Mouse (Mus musculus) left cerebral cortex, adult 11 months (tissue): ENCODE results near the gene Nemf.
A peak's percentile ranks its signal among the peaks of the same experiment; 100 is the strongest.
"Not testable (repeated sequence)": the region's sequence is repeated elsewhere in the genome, so short reads cannot be mapped to it uniquely, and the experiment has no call there.

Experiments used
- DNase-seq: peaks from one replicate; pipeline ENCODE4 v3.0.0; 2022; ENCODE audit warnings: low spot score

Nemf gene

DNA sequence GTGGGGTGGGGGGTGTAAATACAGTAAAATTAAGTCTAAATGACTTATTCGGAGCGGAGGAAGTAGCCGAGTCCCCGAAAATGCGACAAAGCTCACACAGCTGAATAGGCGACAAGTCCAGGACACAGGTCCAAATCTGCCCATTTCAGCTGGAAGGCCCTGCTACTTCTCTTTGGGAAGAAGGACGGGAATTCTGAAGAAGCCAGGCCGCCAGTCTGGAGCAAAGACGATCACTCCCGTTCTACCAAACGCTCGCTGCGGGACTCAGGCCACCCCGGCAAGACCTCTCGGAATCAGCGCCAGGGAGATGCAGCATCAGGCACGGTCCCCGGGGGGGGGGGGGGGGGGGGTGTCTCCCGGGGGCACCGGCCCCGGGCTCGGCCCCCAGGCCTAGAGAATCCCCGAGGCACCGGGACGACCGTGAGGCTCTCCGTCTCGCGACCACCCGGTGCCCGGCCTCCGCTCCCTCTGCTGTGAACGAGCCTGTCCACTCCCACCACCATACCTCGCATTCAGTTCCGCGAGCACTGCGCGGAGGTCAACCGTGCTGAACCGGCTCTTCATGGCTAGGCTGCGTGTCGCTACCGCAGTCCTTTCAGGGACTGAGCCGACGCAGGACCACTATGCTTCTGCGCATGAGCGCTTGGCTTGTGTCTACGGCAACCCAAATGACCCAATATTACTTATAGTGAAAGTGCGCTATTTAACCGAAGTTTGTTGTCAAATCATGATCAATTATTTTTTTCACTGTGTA lies at the start of gene Nemf:
Gene Nemf (minus strand): TSS at position 620 of the 754 bp plus-strand sequence.
- DNase-seq = peak; percentile 77

DNA sequence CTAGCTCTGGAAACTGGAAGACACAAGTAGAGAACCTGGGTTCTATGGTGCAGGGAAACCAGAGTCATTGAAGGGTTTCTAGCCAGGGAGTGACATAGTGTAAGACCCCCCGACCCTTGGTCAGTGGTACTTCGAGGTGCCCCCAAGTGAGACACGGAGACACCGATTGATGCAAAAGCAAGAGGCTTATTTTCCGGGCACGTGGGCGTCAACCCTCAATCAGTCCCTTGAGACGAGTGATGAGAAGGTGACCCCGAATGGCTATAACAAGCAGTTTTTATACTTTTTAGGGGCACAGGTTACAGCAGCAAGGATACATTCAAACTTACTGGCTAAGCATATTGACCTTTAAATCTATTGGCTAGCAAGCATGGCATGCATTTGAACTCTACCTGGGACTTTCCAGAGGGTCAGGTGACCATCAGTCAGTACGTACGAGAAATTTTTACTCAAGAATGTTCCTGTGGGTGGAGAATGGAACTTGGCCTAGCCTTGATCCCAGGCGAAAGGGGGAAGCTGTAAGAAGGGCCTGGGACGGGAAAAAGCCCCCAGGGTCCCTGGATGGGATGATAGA lies 45.7 kb upstream of the Nemf start:
- DNase-seq = no peak

DNA sequence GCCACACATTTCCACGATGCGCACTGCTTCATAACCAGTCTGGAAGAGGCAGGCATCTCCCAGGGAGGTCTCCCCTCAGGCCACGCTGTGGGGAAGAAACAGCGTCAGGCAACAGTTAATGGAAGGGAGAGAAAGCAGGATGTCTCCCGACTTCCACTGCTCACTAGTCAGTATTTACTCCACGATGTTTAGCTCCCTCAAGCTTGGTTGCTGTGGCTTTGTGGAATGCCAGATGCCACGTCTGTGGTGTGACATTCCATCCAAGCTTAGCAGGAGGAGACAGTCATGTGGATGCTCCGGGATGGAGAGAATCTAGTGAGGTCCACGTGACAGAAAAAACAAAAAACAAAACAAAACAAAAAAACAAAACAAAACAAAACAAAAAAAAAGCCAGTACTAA lies 45.1 kb upstream of the Nemf start:
- no peak for DNase-seq

DNA sequence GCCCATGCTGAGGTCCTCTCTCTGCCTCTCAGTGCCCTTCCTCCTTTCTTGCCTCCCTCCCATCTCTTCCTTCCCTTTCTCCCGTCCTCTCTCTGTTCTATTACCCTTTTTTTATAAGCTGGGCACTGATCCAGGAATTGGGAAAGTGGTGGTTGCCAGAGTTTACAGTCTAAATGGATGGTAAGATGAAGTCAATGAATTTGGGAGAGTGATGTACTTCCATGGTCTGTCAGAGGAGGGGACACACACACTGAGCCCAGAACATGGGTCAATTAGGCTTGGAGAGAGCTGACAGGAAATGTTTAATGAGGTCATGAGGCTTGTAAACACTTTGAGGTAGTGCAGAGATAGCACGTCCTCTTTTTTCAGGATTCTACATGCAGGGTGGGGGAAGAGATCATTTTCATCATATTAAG lies 43.9 kb upstream of the Nemf start:
- DNase-seq = no peak

DNA sequence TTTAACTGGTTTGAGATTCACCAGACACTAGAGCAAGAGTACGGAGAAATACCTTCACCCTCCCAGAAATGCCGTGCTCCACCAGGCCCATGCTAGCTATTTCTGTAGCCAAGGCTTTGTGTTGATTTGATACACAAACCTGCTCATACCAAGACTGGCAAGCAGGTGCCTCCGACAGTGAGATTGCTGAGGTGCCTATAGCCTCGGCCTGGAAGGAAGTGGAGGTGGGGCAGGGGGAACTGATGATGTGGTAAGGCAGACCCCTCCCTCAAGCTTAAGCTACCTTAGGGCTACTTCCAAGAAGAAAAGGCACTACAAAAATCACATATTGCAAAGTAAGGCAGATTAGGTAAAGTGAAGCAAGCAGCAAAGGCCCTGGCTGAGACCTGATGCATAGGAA lies 43.4 kb upstream of the Nemf start:
- DNase-seq = no peak

DNA sequence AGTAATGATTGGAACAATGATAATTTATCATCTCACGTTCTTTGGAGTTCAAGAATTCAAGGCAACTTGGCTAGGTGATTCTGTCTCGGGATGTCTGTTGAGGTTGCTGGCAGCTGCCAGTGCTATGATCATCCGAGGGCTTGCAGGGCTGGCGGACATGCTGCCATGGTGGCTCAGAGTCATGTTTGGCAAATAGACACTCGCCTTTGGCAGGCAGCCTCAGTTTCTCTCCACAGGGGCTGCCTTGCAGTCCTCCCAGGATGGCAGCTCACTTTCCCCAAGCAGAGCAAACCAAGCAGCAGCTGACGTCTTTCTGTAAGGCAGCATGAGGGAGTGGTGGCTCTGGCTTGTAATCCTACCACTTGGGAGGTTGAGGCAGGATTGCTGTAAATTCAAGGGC lies 37.5 kb upstream of the Nemf start:
- DNase-seq = no peak

DNA sequence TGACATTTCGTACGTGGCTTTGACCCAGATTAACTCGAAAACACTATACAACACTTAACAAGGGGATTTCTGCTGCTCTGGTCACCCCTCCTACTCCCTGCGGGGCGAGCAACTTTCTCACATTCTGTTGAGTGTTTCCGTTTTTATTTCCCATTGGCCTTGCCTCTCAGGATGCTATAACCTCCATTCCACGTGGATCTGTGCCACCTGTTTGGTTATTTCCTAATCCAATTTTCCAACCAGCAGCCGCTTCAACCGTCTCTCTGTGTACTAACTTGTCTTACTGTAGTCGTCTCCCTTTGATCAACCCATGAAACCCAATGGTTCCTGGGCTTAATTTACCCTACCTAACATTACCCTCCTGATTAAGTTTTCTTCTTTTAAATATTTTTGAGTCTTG lies 36.1 kb upstream of the Nemf start:
- no peak for DNase-seq

DNA sequence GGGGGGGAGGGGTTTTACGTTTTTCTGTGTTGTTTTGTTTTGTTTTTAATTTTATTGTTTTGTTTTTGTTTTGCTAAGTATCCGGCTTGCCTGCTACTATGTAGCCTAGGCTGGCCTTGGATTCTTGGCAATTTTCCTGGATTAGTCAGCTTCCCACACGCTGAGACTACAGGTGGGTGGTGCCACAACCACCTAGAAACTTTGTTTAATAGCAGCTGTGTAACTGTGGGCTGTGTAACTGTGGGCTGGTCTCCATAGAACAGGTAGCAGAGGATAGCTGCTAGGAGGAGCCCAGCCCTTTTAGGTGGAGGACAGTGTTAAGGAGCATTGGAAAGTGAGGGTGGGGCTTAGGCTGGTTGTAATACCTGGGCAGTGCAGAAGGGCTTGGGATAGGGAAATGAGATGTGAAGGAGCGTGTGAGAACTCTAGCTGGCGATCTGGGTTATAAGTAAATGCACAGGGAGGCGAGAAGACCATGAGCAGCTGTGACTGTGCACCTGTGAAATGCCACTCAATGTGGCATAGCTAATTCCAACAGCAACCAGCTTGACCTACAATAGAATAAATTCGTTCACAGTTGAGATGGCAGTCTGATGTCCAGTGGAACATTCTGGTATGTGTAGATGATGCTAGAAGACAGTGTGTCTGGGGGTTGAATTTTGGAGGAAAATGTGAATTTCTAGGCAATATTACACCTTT lies 33.2 kb upstream of the Nemf start:
- DNase-seq = no peak

DNA sequence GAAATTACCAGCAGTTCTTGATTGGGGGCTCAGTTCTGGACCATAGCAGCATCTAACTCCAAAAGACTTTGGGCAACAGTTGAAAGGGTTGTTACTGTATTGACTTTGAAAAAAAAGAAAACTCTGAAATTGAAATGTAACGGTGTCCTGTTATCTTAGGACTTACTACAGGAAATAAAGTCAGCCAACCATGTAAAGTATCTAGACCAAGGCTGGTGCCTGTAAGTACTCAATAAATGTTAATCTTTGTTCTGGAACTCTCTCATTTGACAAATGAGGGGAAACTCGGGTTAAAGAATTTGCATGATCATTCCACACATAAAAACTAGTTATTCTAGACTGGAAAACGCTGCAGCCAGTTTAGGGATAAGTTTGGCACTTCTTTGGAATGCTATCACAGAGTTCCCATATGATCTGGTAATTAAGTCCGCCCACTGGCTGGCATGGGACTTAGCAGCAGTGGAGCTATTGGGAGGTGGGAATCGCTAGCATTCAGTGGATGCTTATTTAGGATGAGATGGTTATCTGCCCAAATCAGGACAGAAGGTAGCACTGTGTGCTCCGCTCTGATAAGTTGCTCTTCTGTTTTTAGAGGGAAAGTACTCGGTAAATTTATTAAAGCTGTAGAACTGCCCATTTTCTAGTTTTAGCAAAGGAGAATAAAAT lies 32.4 kb upstream of the Nemf start:
- no peak for DNase-seq

DNA sequence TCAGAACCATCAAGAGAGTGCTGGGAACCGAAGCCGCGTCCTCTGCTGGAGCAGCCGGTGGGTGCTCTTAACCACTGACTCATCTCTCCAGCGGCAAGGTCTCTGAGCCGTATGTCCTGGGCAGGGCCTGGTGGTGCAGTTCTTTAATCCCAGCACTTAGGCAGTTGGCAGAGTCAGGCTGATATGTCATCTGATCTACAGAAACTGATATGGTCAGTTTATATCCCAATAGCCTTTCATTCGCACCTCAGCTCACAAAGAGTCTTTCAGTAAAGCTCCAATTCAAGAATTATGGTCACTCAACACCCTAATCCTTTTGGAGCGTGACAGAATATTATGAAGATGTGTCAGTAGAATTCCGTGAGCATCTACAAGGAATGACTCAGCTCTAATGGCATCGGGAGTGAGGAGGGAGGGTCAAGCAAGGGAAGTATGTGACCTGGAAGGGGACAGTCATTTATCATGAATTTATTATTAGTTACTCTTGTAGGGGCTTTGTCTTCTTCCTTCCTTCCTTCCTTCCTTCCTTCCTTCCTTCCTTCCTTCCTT lies 31.4 kb upstream of the Nemf start:
- no peak for DNase-seq

DNA sequence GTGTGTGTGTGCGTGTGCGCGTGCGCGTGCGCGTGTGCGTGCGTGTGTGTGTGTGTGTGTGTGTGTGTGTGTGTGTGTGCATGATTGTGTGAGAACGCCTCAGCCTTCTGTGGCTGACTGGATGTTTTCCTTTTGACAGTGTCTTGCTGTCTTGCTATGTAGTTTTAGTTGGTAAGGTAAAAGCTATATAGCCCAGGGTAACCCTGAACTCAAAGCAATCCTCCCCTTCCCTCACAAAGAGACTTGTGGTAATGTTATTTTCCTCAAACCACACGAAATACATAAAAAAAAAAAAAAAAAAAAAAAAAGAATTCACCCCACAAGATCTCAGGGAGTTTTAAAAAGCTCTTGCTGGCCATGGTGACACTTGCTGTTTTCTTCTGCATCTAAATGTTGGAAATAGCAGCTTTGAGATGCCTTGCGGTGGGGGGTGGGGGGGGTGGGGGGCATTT lies 29.3 kb upstream of the Nemf start:
- not testable (repeated sequence) for DNase-seq

DNA sequence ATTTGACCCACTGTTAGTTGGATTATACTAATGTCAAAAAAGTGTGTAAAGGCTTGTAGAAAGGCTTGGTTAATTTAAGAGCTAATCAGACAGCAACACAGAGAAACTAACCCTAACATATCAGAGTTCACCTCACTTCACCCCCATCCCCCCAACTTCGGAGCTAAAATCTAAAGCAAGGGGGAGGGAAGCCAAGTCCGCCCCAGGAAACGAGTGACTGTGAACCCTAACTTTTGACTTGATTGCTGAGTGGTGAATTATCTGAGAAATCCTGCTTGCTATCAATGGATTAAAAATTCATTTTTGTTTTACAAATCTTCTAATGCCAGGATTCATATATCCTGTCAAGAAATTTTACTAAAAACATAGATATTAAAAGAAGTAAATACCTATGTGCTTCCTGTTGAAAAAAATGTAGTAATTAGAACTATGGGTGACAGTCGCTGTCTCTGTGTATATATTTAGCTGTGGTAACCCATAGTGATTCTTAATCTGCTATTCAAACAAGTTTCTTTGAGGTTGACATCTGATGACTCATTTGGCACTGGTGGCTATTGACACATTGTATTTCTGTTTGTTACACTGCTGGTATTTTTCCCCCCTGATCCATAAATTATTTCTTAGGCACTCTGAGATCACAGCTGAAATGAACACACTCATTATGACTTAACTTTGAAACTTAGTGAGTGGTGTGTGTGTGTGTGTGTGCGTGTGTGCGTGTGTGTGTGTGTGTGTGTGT lies 28.7 kb upstream of the Nemf start:
- DNase-seq = no peak

DNA sequence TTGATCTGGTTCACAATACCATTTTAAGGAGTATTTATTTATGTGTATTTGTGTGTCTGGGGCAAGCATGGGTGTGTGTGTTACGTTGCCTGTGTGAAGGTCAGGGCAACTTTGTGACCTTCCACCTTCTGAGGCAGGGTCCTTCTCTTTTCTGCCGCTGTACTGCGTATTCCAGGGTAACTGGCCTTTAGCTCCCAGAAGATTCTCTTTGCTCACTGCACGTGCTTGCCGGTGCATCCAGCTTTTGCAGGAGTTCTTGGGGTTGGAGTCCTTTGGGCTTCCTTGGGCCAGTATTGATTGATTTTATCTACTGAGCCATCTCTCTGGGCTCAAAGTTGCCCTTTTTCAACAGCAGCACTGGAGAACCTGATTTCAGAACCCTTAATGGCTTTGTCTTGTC lies 27.6 kb upstream of the Nemf start:
- no peak for DNase-seq

DNA sequence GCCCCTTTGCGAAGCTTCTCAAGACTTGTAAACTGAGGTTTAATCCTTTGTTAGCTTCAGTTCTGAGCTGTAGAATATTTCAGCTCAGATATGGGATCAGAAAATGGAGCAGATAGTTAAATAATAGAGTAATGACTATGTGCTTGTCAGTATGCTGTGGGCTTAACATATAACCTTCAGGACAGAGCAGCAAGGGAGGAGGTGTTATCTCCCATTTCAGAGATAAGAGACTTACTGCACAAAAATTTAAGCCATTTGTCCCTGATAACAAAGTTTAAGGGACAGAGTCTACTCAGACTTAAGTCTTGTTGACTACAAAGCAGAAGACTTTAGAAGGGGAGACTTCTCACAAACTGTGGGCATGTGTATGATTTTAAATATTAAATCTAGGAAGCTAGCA lies 25.9 kb upstream of the Nemf start:
- no peak for DNase-seq

DNA sequence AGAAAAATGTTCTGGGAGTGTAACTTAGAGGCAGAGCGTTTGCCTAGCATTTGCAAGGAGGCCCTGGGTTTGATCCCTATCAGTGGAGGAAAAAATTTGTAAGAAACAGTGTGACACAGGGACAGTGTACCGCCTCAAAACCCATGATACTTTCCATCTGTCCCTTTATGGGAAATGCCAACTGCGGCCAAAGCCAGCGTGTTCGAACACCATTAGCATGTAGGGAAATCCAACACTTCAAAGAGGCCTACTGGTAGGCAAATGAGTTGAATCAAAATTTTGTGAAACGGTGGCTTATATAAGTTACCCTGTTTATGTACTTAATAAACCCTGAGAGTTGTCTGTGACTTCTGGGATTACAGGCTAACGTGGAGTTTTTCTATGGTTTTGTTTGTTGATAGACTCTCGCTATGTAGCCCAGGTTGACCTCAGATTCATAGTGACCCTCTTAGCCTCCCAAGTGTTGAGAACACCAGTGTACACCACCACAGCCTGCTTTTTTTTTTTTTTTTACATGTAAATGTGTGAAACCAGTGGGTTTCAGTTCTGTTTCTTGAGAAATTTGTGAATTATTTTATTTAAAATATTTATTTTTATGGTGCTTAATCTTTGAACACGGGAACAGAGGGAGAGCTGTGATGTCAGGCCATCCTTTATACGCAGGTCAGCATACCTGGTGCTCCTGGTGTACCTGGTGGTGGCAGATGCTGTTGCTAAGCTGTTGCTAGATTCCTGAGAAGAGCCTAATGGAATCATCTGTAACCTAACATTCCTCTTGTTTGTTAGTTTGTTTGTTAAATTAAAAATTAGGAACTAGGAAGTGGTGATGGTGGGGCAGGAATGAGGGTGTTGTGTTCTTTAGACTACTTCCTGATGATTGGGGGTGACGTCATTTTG lies 21.8 kb upstream of the Nemf start:
- no peak for DNase-seq

DNA sequence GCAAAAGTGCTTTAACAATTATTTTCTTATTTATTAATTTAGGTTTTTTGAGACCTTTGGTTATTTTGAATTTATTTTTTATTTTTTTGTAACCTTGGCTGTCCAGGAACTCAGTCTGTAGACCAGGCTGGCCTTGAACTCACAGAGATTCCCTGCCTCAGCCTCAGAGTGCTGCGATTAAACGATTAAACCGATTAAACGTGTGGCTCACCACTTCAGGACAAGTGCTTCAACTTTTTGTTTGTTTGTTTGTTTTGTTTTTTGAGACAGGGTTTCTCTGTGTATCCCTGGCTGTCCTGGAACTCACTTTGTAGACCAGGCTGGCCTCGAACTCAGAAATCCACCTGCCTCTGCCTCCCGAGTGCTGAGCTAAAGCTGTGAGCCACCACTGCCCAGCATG lies 20.7 kb upstream of the Nemf start:
- not testable (repeated sequence) for DNase-seq

DNA sequence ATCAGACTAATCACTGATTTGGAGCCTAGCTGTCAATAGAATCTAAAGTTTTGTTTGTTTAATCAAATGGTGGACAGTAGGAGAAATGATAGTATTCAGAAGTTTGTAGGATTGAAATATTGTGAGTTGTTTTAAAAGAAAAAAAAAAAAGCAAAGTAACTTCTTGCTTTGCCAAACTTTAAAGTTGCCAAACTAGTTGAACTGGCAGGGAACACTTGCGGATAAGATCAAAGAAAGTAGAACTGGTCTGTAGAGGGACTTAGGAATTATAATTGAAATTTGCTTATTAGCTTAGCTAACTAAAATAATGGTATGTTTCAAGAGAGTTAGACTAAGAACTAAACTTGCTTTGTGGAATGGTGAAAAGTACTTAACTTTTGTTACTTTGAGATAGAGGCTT lies 20.2 kb upstream of the Nemf start:
- DNase-seq = no peak

DNA sequence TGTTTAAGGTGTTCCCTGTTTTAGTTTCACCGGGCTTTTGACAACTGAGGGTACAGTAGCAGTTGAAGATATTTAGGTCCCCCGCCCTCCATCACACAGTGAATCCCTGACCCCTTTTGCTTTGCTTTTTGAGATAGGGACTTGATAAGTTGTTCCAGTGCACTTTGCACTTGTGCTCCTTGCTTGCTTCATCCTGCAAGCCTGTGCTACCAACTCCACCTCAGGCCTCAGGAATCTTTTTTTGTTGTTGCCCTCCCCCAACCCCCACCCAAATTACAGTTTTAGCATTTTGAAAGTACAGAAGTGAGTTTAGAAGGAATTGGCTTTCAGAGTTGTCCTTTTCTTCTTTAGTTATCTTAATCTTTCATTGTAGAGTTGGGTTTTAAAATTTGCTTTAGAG lies 19.2 kb upstream of the Nemf start:
- DNase-seq = no peak

DNA sequence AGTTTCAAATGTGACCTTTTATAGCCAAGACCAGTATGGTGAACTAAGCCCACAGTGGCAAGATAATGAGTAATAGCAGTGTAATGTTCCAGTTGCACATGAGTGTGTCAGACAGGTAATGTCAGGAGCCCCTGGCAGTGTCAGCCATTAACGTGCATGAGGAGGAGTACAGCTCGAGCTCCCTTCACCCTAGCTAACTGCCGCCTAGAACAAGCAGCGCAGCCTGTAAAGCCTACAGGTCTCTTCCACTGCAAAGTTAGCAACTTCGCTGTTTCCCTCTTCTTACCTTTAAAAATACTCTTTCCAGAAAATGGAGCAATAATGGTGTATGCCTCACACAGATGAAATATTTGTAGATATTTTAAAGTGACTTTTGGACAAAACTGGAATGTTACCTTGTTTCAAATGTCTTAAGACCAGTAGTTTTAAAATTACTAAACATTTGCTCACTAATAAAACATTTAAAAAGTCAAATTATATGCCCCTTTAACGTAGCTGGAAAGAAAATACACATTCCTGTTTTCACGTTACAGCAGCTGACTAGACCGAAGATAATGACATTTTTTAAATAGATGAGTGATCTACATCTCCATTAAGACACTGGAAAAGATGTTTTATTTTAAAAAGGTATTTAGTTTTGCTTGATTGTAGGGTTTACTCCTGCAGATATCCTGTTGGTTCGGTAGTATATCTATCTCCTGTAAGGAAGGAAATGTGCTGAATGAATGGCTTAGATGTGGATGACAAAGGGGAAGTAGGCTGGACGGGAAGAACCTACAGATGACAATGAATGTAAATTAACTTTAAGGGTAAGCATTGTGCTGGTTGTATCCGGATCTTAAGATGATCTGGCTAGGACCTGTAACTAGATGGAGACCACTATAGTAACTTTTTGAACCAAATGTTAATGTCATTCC lies 17.1 kb upstream of the Nemf start:
- no peak for DNase-seq
